Mouse (Mus musculus): ENCODE results near the gene Carhsp1.

Carhsp1 gene

GRCm38 (mm10) chr16:8676228-8676627, 4.3 kb upstream of the Carhsp1 start:
- in situ Hi-C loops (cut with MboI; ENCODE audit: low sequenced_read_pairs): loop anchor here (5.0 kb wide), 2 partner anchors 184 to 264 kb away; no protein-coding TSS in a partner anchor

GRCm38 (mm10) chr16:8675559-8675958, 3.6 kb upstream of the Carhsp1 start:
- in situ Hi-C loops (cut with MboI; ENCODE audit: low sequenced_read_pairs): loop anchor here (5.0 kb wide), 2 partner anchors 183 to 263 kb away; no protein-coding TSS in a partner anchor

GRCm38 (mm10) chr16:8674165-8674564, 2.2 kb upstream of the Carhsp1 start:
- in situ Hi-C loops (cut with MboI; ENCODE audit: low sequenced_read_pairs): no loop called here

GRCm38 (mm10) chr16:8673343-8673742, 1.4 kb upstream of the Carhsp1 start:
- in situ Hi-C loops (cut with MboI; ENCODE audit: low sequenced_read_pairs): no loop called here

- in situ Hi-C loops (cut with MboI; ENCODE audit: low sequenced_read_pairs): no loop called here
Measured at GRCm38 (mm10) chr16:8672811-8673210, 856 bp upstream of the Carhsp1 start.

- in situ Hi-C loops (cut with MboI; ENCODE audit: low sequenced_read_pairs): no loop called here
Measured at GRCm38 (mm10) chr16:8672350-8672687, 364 bp upstream of the Carhsp1 start.

- in situ Hi-C loops (cut with MboI; ENCODE audit: low sequenced_read_pairs): no loop called here
Measured at GRCm38 (mm10) chr16:8670041-8671035, 1.6 kb downstream of the Carhsp1 start.

- in situ Hi-C loops (cut with MboI; ENCODE audit: low sequenced_read_pairs): no loop called here
Measured at GRCm38 (mm10) chr16:8669432-8669831, 2.5 kb downstream of the Carhsp1 start.

GRCm38 (mm10) chr16:8668386-8668785, 3.6 kb downstream of the Carhsp1 start:
- in situ Hi-C loops (cut with MboI; ENCODE audit: low sequenced_read_pairs): no loop called here

- in situ Hi-C loops (cut with MboI; ENCODE audit: low sequenced_read_pairs): no loop called here
Measured at GRCm38 (mm10) chr16:8667814-8668213, 4.1 kb downstream of the Carhsp1 start.

- in situ Hi-C loops (cut with MboI; ENCODE audit: low sequenced_read_pairs): no loop called here
Measured at GRCm38 (mm10) chr16:8667261-8667660, 4.7 kb downstream of the Carhsp1 start.

GRCm38 (mm10) chr16:8666452-8666851, 5.5 kb downstream of the Carhsp1 start:
- in situ Hi-C loops (cut with MboI; ENCODE audit: low sequenced_read_pairs): no loop called here

- in situ Hi-C loops (cut with MboI; ENCODE audit: low sequenced_read_pairs): no loop called here
Measured at GRCm38 (mm10) chr16:8665367-8665766, 6.6 kb downstream of the Carhsp1 start.

GRCm38 (mm10) chr16:8663606-8664539, 8.1 kb downstream of the Carhsp1 start:
- in situ Hi-C loops (cut with MboI; ENCODE audit: low sequenced_read_pairs): no loop called here

GRCm38 (mm10) chr16:8663022-8663421, 8.9 kb downstream of the Carhsp1 start:
- in situ Hi-C loops (cut with MboI; ENCODE audit: low sequenced_read_pairs): no loop called here

GRCm38 (mm10) chr16:8658764-8659163, 13.2 kb downstream of the Carhsp1 start:
- in situ Hi-C loops (cut with MboI; ENCODE audit: low sequenced_read_pairs): no loop called here

- in situ Hi-C loops (cut with MboI; ENCODE audit: low sequenced_read_pairs): no loop called here
Measured at GRCm38 (mm10) chr16:8658349-8658748, 13.6 kb downstream of the Carhsp1 start.

- in situ Hi-C loops (cut with MboI; ENCODE audit: low sequenced_read_pairs): no loop called here
Measured at GRCm38 (mm10) chr16:8656256-8656655, 15.7 kb downstream of the Carhsp1 start.

GRCm38 (mm10) chr16:8655599-8655998, 16.4 kb downstream of the Carhsp1 start:
- in situ Hi-C loops (cut with MboI; ENCODE audit: low sequenced_read_pairs): no loop called here

- in situ Hi-C loops (cut with MboI; ENCODE audit: low sequenced_read_pairs): no loop called here
Measured at GRCm38 (mm10) chr16:8655108-8655507, 16.8 kb downstream of the Carhsp1 start.

- in situ Hi-C loops (cut with MboI; ENCODE audit: low sequenced_read_pairs): no loop called here
Measured at GRCm38 (mm10) chr16:8650007-8650406, 21.9 kb downstream of the Carhsp1 start.
